21 mouse cellular contexts compared by ENCODE assay signal in genomic region chr4:142544736-142545135, GRCm38 (mm10).
DNase-seq lines count a peak whose midpoint lies in the region; ATAC-seq and TF ChIP-seq lines count a peak whose summit lies in the region.
"Had no signal": no experiment of that assay in that cellular context is flagged by ENCODE, and none has a peak within 500 bp of the region (broad histone marks: within the 10 kb centered on the region; RNA-seq: fewer than 3 reads in every experiment).

No protein-coding gene starts in this region.

- H3K4me3 ChIP-seq in lung, embryonic 14.5 days (ENCODE audit: low read depth, low read length) = no peak overlapping the region
- H3K4me3 ChIP-seq in kidney, embryonic 14.5 days (ENCODE audit: low read length) = no peak overlapping the region
- H3K4me3 ChIP-seq: heart, embryonic 13.5 days; hindbrain, embryonic 12.5 days; layer of hippocampus, adult 2 months; left cerebral cortex, adult 2 months; limb, embryonic 10.5 days; megakaryocyte, embryonic 14.5 days; midbrain, embryonic 15.5 days had no signal

- no peak overlapping the region for H3K4me2 ChIP-seq in lung, embryonic 14.5 days
- peak overlapping the region; percentile 21 for H3K4me2 ChIP-seq in kidney, embryonic 14.5 days (replicated peaks; ENCODE audit: low read depth, low read length)
- H3K4me2 ChIP-seq: heart, embryonic 13.5 days; hindbrain, embryonic 12.5 days; liver, embryonic 11.5 days; midbrain, embryonic 15.5 days had no signal

- peak; percentile 11 for DNase-seq in gastrocnemius, postnatal 25 days
- no peak for DNase-seq in gastrocnemius, postnatal 10 days
- peak; percentile 11 for DNase-seq in lung, embryonic 14.5 days
- DNase-seq in lung, postnatal 4 days = no peak
- peak; percentile 9 to 40 for DNase-seq in kidney, postnatal 4 days
- no peak for DNase-seq in adrenal gland, postnatal 4 days (ENCODE audit: low spot score in 2 of 2)
- DNase-seq: adrenal gland, postnatal 36 days; cerebellum, postnatal 10 days; lung, adult 2 months; spleen, adult 18-20 months had no signal

- no peaks in the 10 kb centered on the region for H3K36me3 ChIP-seq in lung, embryonic 14.5 days (ENCODE audit: insufficient read depth)
- no peaks in the 10 kb centered on the region for H3K36me3 ChIP-seq in kidney, embryonic 14.5 days (ENCODE audit: control insufficient read depth, insufficient read depth, low read length)
- H3K36me3 ChIP-seq: heart, embryonic 13.5 days; hindbrain, embryonic 12.5 days; limb, embryonic 10.5 days; midbrain, embryonic 15.5 days had no signal

- no peaks in the 10 kb centered on the region for H3K27me3 ChIP-seq in lung, embryonic 14.5 days (ENCODE audit: insufficient read depth, low read length)
- H3K27me3 ChIP-seq in kidney, embryonic 14.5 days (ENCODE audit: control insufficient read depth, insufficient read depth, low read length) = no peaks in the 10 kb centered on the region
- H3K27me3 ChIP-seq: heart, embryonic 13.5 days; hindbrain, embryonic 12.5 days; megakaryocyte, embryonic 14.5 days; midbrain, embryonic 15.5 days; Patski had no signal

- TF ChIP-seq CTCF in lung, embryonic 14.5 days (IDR thresholded peaks at IDR 0.05; ENCODE audit: low read depth) = no peak

- no peak overlapping the region for H3K9ac ChIP-seq in lung, embryonic 14.5 days
- no peak overlapping the region for H3K9ac ChIP-seq in kidney, embryonic 14.5 days (ENCODE audit: low read depth, low read length)
- H3K9ac ChIP-seq: heart, embryonic 13.5 days; hindbrain, embryonic 12.5 days; midbrain, embryonic 15.5 days had no signal

- 68% methylated on average over 8 of the region's 8 CpGs for WGBS in lung, embryonic 14.5 days
- WGBS in kidney, embryonic 14.5 days = 54% methylated on average over 8 of the region's 8 CpGs

- H3K9me3 ChIP-seq in lung, embryonic 14.5 days (ENCODE audit: low read depth, low read length) = no peaks in the 10 kb centered on the region
- H3K9me3 ChIP-seq in kidney, embryonic 14.5 days (ENCODE audit: control insufficient read depth, low read length) = no peaks in the 10 kb centered on the region
- H3K9me3 ChIP-seq: heart, embryonic 13.5 days; hindbrain, embryonic 12.5 days; limb, embryonic 10.5 days; midbrain, embryonic 15.5 days had no signal

- no peak overlapping the region for H3K27ac ChIP-seq in lung, embryonic 14.5 days (ENCODE audit: low read depth)
- H3K27ac ChIP-seq in kidney, embryonic 14.5 days (ENCODE audit: low read depth, low read length) = peak overlapping the region; percentile 24; the same call in 1 of the 2 replicates
- H3K27ac ChIP-seq: heart, embryonic 13.5 days; hindbrain, embryonic 12.5 days; layer of hippocampus, adult 2 months; left cerebral cortex, adult 2 months; limb, embryonic 10.5 days; midbrain, embryonic 15.5 days had no signal

- ATAC-seq in lung, embryonic 14.5 days (ENCODE audit: insufficient read depth) = no peak
- no peak; the same call in 1 of the 2 replicates for ATAC-seq in kidney, embryonic 14.5 days (ENCODE audit: low FRiP score, low TSS enrichment)
- ATAC-seq in megakaryocyte progenitor cell, adult 5-6 weeks (replicated peaks; ENCODE audit: poor library complexity) = no peak
- ATAC-seq: midbrain, embryonic 15.5 days; Patski had no signal

- no peaks in the 10 kb centered on the region for H3K4me1 ChIP-seq in lung, embryonic 14.5 days (ENCODE audit: insufficient read depth)
- 0 out of 2 replicates have a peak, but pooled peaks cover 3% of the 10 kb centered on the region for H3K4me1 ChIP-seq in kidney, embryonic 14.5 days (ENCODE audit: control insufficient read depth, insufficient read depth, low read length)
- H3K4me1 ChIP-seq: heart, embryonic 13.5 days; hindbrain, embryonic 12.5 days; megakaryocyte, embryonic 14.5 days had no signal

Comparison
In these comparisons a context has a peak if more than half of its experiments do, and no peak if none do; other contexts are left out.
1. DNase-seq: peak in gastrocnemius, postnatal 25 days (single experiment), lung, embryonic 14.5 days (single experiment) and kidney, postnatal 4 days (2 of 2); none in gastrocnemius, postnatal 10 days (single experiment), lung, postnatal 4 days (0 of 2) and adrenal gland, postnatal 4 days (0 of 2).